Mouse (Mus musculus): ENCODE data around the gene Cd300e.
"Not testable (repeated sequence)": the region's sequence is repeated elsewhere in the genome, so short reads cannot be mapped to it uniquely, and the experiment has no call there.

The Cd300e gene

GRCm38 (mm10) chr11:115083376-115084139 is 21.6 kb upstream of the Cd300e start:
- DNase-seq (ENCODE audit: extremely low spot score, low spot score) = peak; percentile 80

- DNase-seq (ENCODE audit: extremely low spot score, low spot score) = no peak
These were observed 20.2 kb upstream of the Cd300e start for GRCm38 (mm10) chr11:115082196-115082595.

GRCm38 (mm10) chr11:115081373-115081772 is 19.4 kb upstream of the Cd300e start:
- no peak for DNase-seq (ENCODE audit: extremely low spot score, low spot score)

GRCm38 (mm10) chr11:115080886-115081285 is 18.9 kb upstream of the Cd300e start:
- peak; percentile 57 for DNase-seq (ENCODE audit: extremely low spot score, low spot score)

GRCm38 (mm10) chr11:115078680-115079079 is 16.7 kb upstream of the Cd300e start:
- no peak for DNase-seq (ENCODE audit: extremely low spot score, low spot score)

GRCm38 (mm10) chr11:115077436-115077835 is 15.5 kb upstream of the Cd300e start:
- DNase-seq (ENCODE audit: extremely low spot score, low spot score) = no peak

- DNase-seq (ENCODE audit: extremely low spot score, low spot score) = no peak
These were observed 13.9 kb upstream of the Cd300e start for GRCm38 (mm10) chr11:115075859-115076258.

- no peak for DNase-seq (ENCODE audit: extremely low spot score, low spot score)
These were observed 13.4 kb upstream of the Cd300e start for GRCm38 (mm10) chr11:115075407-115075806.

GRCm38 (mm10) chr11:115073002-115073401 is 11.0 kb upstream of the Cd300e start:
- no peak for DNase-seq (ENCODE audit: extremely low spot score, low spot score)

GRCm38 (mm10) chr11:115071631-115072294 is 9.8 kb upstream of the Cd300e start:
- peak; percentile 60 for DNase-seq (ENCODE audit: extremely low spot score, low spot score)

GRCm38 (mm10) chr11:115071015-115071551 is 9.1 kb upstream of the Cd300e start:
- peak; percentile 57 for DNase-seq (ENCODE audit: extremely low spot score, low spot score)

GRCm38 (mm10) chr11:115066768-115067167 is 4.8 kb upstream of the Cd300e start:
- DNase-seq (ENCODE audit: extremely low spot score, low spot score) = no peak

- no peak for DNase-seq (ENCODE audit: extremely low spot score, low spot score)
These were observed 2.2 kb downstream of the Cd300e start for GRCm38 (mm10) chr11:115059797-115060196.

GRCm38 (mm10) chr11:115058701-115059100 is 3.3 kb downstream of the Cd300e start:
- no peak for DNase-seq (ENCODE audit: extremely low spot score, low spot score)

GRCm38 (mm10) chr11:115054537-115054936 is 7.4 kb downstream of the Cd300e start:
- DNase-seq (ENCODE audit: extremely low spot score, low spot score) = no peak

GRCm38 (mm10) chr11:115052991-115053390 is 9.0 kb downstream of the Cd300e start:
- no peak for DNase-seq (ENCODE audit: extremely low spot score, low spot score)

GRCm38 (mm10) chr11:115052206-115052605 is 9.8 kb downstream of the Cd300e start:
- peak; percentile 50 for DNase-seq (ENCODE audit: extremely low spot score, low spot score)

GRCm38 (mm10) chr11:115049282-115049895 is 12.6 kb downstream of the Cd300e start:
- DNase-seq (ENCODE audit: extremely low spot score, low spot score) = no peak

GRCm38 (mm10) chr11:115048259-115048658 is 13.7 kb downstream of the Cd300e start, which contains the start of gene Cd300ld3:
TSS of gene Cd300ld3 (minus strand) at chr11:115048409.
- no peak for DNase-seq (ENCODE audit: extremely low spot score, low spot score)

GRCm38 (mm10) chr11:115037669-115038068 is 24.3 kb downstream of the Cd300e start, which contains the start of gene Cd300ld5:
TSS of gene Cd300ld5 (minus strand) at chr11:115037769.
- DNase-seq (ENCODE audit: extremely low spot score, low spot score) = not testable (repeated sequence)

GRCm38 (mm10) chr11:115026912-115027311 is 35.1 kb downstream of the Cd300e start, which contains the start of gene Cd300ld4:
TSS of gene Cd300ld4 (minus strand) at chr11:115027012.
- DNase-seq (ENCODE audit: extremely low spot score, low spot score) = not testable (repeated sequence)

- DNase-seq (ENCODE audit: extremely low spot score, low spot score) = not testable (repeated sequence)
These were observed 45.9 kb downstream of the Cd300e start, which contains the start of gene Cd300ld2 for GRCm38 (mm10) chr11:115016093-115016492. TSS of gene Cd300ld2 (minus strand) at chr11:115016193.
